Mouse (Mus musculus) ES-CJ7 (cell line): ENCODE results near the gene Zfp692.

Experiments
- DNase-seq: peaks from one replicate; pipeline ENCODE4 v3.0.0; 2011; ENCODE audit warnings: low read depth, low spot score

Zfp692 gene

DNA sequence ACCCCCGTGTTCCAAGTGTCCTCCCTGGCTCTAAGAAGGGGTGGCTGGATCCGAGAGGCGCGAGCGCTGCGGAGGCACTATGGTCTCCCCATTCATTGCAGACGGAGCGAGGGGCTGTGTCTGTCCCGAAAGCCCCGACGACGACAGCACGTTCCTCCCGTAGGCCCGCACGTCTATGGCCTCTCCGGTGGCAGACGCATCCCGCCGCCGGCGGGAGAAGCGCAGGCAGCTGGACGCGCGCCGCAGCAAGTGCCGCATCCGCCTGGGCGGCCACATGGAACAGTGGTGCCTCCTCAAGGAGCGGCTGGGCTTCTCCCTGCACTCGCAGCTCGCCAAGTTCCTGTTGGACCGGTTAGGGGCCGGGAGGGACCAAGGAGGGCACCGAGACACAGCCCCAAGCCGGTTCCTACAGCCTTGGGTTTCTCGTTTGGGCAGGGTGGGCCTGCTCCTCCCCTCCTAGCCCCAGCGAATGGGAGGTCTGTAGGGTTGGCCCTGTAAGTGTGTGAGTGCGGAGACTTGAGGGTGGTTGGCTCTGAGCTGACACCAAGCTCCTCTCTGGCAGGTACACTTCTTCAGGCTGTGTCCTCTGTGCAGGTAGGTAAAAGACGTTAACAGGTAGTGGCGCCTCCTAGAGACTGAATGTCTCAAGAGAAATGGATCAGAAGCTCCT lies 677 bp downstream of the Zfp692 start:
- DNase-seq, result peak; percentile 87

DNA sequence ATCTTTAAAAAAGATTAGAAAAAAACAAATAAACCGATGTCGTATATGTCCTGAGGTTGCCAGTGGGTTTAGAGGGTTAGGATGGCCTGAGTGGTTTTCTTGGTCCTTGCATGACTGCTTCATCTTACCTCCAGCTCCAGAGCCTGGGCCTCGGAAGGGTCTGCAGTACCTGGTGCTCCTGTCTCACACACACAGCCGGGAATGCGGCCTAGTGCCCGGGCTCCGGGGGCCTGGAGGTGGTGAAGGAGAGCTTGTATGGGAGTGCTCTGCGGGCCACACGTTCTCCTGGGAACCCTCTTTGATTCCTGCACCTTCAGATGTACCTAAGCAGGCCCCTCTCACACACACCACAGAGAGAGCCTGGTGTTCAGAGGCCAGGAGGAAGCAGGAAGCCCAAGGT lies 1.8 kb downstream of the Zfp692 start:
- DNase-seq, result no peak

DNA sequence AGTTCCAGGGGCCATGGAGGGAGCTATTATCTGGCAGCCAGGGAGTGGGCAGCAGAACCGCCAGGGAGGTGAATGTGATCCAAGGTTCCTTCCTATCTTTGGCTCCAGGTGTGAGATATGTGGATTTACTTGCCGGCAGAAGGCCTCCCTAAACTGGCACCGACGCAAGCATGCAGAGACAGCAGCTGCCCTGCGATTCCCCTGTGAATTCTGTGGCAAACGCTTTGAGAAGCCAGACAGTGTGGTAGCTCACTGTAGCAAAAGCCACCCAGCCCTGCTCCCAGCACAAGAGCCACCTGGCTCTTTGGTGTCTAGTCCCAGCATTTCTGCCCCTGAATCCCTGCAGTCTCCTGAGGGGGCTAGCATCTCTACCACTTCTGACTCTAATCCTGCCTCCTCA lies 7.2 kb downstream of the Zfp692 start:
- no peak for DNase-seq

DNA sequence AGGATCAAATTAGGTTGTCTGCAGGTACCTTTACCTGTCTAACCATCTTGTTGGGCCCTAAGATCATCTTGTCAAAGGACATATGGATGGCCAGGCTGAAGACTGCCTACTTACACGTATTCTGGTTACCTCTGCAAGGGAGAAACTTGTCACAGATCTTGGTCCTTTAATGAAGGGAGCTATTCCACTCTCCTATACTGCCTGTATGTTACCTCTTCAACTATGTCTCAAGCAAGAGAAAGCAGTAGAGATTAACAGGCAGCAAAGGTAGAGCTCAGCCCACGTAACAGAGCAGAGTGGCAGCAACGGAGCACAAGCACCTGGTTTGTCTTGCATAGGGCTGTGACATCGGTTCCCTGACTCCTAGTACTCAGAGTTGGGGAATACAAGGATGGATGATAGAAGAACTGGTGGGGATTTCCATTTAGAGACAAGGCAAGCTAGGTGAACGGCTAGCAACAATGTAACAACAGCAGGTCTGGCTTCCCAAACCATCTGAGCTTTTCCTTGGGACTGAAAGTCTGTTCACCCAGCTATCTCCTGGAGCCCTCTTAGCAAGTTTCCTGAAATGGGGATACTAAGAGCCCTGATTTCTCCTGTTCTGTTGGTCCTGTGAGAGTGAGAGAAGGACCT lies 8.8 kb downstream of the Zfp692 start:
- DNase-seq, result no peak

DNA sequence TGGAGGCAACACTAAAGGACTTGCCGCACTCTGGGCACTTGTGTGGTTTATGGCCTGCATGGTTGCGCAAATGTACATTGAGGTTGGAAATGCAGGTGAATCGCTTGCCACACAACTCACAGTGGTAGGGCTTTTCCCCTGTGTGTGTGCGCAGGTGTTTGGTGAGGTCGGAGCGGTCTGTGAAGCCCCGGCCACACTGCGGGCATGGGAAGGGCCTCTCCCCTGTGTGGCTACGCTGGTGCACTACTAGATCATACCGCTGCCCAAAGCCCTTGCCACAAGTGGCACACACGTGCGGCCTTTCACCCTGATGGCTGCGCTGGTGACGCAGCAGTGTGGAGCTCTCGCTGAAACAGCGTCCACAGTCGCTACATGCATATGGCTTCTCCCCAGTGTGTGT lies 9.5 kb downstream of the Zfp692 start:
- peak; percentile 48 for DNase-seq

DNA sequence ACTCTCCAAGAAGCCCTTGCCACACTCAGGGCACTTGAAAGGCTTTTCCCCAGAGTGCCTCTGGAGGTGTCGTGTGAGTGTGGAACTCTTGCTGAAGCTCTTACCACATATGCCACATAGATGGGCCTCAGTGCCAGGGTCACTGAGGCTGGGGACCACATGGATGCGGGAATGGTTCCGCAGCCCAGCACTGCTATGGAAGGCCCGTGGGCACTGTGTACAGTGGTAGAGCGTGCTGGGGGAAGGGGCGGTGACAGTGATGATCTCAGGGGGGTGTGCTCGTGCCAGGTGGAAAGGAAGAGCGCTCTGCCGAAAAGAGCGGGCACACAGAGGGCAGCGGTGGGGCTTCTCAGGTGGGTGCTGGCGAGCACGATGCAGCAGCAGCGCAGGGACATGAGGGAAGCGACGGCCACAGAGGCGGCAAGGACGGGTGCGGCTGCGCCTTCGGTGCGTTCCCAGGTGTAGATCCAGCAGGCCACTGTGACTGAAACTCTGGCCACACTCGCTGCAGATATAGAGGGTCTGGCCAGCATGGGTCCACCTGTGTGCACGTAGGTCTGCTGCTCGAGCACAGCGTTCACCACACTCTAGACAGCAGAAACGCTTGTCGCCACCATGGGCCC lies 10.0 kb downstream of the Zfp692 start:
- DNase-seq, result no peak

DNA sequence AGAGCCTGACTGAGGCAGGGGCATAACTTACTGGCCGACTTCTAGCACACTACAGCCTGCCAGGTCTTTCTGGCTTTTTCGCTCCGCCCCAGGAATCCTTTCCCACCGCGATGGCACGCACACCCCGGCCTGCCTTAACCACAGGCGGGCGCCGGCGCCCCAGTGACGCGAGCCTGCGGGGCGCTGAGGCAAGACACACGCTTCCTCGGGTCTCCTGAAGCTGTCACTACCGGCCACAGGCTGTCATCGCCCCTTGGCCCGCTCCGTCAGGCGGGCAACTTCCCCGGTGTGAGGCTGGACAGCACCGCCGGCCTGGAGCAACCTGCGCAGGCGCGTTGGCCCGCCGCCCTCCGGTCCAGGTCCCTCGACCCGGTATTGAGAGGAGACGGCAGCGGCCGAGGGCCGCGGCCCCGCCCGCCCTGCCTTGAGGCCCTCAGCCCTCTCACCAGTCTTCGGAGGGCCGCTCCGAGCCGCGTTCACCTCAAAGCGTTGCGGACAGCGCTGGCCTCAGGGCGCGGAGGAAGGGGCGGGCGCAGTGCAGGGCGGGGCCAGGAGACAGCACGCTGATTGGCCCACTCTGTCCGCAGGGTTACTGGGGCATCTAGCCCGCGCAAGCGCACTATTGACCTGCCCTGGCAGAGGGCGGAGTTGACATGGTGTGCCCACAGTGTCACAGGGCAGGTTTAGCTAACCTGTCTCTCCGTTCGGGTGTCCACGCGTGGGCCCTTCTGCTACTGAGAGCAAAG lies 16.1 kb downstream of the Zfp692 start:
- DNase-seq, result peak; percentile 92

DNA sequence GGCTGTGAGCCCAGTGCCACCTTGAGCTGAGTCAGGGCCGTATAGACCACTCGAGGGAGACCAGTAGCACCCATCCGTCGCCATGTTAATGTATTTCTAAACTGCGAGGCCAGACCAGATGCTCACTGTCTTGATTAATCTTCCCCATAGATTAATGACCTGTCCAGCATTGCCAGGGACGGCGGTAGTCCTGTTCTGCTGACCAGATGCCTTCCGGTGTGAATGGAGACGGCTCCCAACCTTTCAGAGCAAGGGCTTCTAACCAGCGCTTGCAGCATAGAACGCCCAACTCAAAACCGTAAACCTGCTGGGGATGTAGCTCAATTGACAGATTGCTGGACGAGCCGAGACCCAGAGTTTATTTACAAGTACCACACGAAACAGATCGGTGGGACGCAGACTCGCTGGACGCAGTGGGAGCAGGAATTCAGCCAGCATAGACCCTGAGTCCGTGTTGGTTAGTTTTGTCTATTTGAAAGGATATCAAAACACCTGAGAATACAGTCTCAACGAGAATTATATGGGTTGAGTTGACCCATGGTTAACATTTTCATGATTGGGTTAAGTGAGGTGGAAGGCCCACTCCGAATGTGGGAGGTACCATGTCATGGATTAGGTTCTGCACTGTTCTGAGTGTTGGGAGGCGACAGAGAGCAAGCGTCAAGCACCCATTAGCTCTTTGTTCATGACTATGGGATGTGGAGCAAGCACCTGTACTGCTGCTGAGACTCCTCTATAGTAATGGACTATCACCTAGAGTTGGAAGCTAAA lies 16.9 kb downstream of the Zfp692 start:
- DNase-seq, result peak; percentile 36

DNA sequence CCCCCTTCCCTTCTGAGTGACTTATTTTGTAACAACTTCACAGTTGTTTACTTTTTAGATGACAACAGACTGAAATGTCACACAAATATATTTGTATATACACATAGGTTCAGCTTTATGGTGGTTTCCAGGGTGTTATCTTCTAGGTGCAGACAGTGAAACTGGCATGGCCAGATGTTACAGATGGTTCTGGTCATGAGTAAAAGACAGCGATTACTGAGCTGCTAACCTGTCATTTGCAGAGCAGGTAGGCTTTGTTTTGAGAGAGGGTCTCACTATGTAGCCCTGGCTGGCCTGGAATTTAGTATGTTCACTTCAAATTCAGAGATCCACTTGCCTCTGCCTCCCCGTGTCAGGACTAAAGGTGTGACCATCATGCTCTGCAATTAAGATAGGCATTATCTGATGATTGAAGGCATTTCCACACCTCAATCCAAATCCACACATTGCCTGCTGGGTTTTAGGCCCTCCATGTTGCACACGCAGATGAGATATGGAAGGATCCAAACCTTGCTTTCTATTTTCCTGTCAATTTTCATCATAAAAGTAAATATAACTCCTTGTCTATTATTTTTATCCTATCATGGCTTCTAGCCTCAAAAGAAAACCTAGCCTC lies 17.9 kb downstream of the Zfp692 start:
- DNase-seq, result no peak

DNA sequence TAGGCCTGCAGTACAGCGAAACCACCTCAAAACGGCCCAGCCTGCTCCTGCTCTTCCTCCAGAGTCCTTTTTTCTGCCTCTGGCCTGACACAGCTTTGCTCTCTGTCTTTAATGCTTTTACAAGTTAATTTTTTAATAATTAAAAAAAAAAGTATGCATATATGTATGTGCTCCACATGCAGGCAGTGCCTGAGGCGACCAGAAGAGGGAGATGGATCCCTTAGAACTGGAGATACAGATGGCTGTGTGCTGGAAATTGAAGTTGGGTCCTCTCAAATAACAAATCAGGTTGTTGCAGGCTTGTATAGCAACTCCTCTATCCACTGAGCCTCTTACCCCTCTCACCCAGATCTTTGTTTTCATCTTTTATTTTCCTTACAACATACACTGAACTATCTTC lies 19.9 kb downstream of the Zfp692 start:
- DNase-seq, result peak; percentile 60

DNA sequence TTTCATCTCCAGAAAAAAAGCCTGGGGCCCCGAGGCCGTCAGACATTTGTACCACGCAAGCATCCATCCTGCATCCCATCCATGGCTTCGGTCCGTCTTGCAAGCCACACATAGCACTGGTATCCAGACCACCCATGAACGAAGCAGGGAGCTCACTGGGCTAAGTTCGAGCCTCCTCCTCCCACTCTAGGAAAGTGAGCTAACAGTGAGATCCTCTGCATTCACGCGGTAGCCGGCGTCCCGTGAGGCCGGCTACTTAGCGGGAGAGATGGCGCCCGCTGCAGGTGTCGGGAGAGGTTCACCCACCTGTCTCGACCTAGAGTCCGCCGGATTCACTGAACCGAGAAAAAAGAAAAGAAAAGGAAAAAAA lies 23.0 kb downstream of the Zfp692 start:
- DNase-seq, result peak; percentile 61

DNA sequence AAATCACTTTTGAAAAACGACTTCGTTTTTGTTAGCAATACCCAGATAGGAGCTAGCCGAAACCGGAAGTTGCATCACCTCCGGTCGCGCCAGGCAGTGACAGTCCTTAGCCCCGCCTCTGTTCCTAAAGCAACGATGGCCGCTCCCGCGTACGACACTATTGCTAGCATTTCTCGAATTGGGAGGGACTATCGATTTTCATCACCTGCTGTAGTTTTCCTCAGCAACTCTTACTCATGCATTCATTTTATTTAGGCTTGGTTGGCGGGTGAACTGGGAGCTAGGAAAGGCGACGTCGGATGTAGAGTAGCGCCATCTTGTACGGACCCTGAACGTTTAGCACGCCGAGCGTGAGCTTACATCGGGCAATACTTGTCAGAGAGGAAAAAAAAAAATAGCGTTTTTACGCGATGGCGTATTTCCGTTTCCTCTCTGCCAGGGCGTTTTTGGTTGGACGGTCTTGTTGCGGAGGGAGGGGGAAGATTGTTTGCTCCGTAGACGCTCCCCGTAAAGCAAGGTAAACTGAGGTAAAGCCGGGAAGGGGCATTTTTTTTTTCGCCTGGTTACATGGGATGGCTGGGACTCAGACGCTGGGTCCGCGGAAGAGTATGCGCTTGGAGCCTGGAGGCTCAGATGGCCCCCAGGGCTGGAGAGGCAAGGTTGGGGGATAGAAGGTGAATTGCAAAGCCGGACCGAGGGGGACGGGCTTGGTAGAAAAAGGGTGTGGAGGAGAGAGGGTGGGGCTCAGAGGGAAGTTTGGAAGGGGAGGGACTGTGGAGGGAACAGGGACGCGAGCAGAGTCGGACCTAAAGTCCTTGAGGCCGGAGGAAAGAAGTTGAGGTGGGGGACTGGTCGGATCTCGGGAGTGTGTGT lies 23.6 kb downstream of the Zfp692 start, which contains the start of the genes Zfp672 and Sh3bp5l:
TSS of gene Zfp672 (minus strand) at position 64 of the 873 bp plus-strand sequence.
TSS of gene Sh3bp5l (plus strand) at position 449 of the 873 bp plus-strand sequence.
- DNase-seq, result peak; percentile 96

DNA sequence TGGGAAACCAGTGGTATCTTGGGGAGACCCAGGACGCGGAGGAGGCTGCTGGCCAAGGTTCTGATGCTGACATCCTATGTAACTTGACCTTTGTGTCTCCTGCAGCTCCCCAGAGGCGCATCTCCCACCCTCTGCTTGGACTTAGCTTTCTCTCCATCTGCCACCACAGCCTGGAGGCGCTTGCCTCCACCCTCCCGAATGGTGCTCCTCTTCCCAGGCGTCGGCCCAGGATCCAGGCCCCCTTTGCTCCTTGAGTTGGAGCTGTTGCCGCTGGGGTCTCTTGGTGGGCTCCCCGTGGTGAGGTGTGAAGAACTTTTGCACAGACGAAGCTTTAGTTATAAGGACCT lies 24.3 kb downstream of the Zfp692 start:
- DNase-seq, result no peak

DNA sequence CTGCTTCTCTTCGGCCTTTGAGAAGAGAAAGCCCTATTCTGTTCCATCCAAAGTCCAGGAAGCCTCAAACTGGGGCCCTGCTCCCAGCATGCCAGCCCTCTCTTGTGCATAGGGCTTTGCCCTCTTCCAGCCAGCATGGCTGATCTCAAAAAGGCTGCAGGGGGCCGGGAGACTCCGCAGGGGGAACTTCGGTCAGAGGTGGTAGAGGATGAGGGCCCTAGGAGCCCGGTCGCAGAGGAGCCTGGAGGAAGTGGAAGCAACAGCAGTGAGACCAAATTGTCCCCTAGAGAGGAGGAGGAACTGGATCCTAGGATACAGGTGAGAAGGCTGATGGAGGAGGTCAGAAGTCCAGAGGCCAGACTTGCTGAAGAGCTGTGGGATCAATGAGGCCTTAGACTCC lies 24.7 kb downstream of the Zfp692 start:
- no peak for DNase-seq

DNA sequence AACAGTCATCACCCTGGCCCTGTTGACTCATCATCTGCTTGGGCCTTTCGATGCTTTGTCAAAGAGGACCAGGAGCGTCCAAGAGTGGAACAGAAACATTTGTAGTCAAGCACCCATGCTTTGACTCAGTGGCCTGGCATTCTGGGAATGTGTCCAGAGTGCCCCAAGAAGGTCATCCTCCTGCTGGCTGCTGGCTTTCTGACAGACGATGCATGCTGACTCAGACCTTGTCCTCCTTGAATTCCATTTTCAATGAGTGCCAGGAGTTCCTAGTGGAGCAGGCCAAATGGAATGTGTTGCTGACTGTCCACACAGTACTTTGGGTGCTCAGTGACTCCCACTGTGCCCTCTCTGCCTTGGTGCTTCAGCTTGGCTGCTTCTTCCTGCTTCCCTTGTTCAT lies 27.9 kb downstream of the Zfp692 start:
- no peak for DNase-seq

DNA sequence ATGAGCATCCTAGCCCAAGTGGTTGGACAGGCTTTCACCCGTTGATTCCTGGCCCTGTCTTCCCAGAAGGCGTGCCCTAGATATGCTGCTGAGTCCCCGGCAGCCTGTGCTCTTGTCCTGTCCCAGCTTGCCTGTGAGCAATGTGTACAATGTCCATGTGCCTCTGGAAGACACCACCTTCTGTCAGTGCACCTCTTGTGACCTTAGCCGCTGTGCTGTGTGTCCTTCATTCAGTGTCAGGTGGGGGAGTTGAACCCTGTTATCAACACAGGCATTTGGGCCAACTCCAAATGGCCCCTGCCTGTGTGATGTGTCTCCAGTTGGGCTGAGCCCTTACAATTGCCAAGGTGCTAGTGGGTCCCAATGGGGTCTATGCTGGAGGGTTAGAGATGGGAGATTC lies 39.9 kb downstream of the Zfp692 start:
- no peak for DNase-seq

DNA sequence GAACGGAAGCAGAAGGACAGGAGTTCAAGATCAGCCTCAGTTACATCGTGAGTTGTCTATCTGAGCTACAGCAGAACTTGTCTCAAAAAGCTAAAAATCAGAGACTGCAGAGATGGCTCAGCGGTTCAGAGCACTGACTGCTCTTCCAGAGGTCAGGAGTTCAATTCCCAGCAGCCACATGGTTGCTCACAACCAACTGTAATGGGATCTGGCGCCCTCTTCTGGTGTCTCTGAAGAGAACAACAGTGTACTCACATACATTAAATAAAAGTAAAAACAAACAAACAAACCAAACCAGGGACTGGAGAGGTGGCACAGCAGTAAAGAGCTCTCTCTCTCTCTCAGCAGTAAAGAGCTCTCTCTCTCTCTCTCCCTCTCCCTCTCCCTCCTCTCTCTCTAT lies 43.8 kb downstream of the Zfp692 start:
- DNase-seq, result peak; percentile 67

DNA sequence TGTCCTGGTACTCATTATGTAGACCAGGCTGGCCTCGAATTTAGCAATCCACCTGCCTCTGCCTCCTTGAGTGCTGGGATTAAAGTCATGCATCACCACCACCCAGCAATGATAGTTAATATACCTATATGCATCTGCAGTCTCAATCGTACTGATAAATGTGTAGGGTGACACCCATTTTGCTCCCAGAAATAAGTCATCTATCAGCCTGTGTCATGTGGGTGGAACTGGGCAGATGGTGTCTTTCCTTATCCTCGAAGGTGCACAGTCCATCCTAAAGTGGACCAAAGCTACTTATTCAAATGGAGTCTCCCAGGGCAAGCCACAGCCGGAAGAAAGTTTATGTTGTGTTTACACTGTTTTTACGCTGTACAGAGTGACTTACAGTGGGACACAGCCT lies 44.3 kb downstream of the Zfp692 start:
- no peak for DNase-seq

DNA sequence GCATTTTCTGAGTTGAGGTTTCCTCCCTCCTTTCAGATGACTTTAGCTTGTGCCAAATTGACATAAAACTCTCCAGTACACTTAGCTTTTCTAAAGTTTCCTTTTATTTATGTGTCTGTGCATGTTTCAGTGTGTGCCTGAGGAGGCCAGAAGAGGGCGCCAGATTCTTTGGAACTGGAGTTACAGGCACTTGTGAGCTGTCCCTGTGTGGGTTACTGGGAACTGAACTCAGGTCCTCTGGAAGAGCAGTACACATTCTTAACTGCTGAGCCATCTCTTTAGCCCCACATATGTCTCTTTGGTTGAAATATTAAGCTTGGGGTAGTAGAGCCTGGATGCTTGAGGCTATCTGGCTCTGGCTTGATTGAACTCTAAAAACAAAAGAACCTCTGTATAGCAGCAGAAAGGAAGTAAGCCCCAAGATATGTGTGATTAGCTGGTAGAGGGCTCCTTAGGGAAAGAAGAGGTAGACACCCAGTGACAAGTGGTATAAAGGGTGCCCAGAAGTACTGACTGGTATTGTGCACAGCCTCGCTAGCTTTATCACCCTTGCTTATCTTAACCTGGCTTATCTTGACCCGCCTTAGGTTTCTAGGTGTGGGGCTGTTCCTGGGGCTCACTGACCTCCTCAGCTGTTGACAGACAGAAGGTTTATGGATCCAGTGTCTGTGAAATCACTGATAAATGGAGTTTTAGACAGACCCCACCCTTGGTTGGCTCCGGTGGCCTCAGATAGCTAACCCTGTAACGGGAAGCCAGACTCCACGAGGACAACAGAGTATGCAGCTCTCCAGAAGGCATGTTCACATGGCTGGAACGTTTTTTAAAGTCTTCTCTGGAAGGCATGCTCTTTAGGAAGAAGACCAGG lies 46.0 kb downstream of the Zfp692 start:
- peak; percentile 56 for DNase-seq
